Mouse (Mus musculus) forebrain, embryonic 10.5 days (tissue): ENCODE measurements around the gene 9230104L09Rik. TPM values are rescaled to one million over a fixed set of nuclear protein-coding genes. Genes with fewer than 3 reads are reported as not detected.

Experiments used
- DNase-seq: peaks from one replicate; pipeline ENCODE4 v3.0.0-alpha.2; 2017; ENCODE audit warnings: low spot score; ENCODE audit errors: extremely low spot score
- H3K27ac ChIP-seq: fragments of 300-500 bp; sonication (generic); 2 replicates; pipeline ENCODE4 v1.5.1; 2016; ENCODE audit warnings: mild to moderate bottlenecking
- H3K27me3 ChIP-seq: fragments of 300-500 bp; sonication (generic); 2 replicates; pipeline ENCODE4 v1.6.1; 2016; ENCODE audit warnings: mild to moderate bottlenecking; ENCODE audit not compliant: poor library complexity, severe bottlenecking
- H3K36me3 ChIP-seq: fragments of 300-500 bp; sonication (generic); replicated peaks from 2 replicates; pipeline ENCODE4 v1.6.1; 2016; ENCODE audit warnings: mild to moderate bottlenecking, moderate library complexity
- H3K4me1 ChIP-seq: fragments of 300-500 bp; sonication (generic); 2 replicates; pipeline ENCODE4 v1.6.1; 2016
- H3K4me3 ChIP-seq: fragments of 300-500 bp; sonication (generic); 2 replicates; pipeline ENCODE4 v1.5.1; 2016; ENCODE audit warnings: mild to moderate bottlenecking, moderate library complexity
- H3K9me3 ChIP-seq: fragments of 300-500 bp; sonication (generic); 2 replicates; pipeline ENCODE4 v1.6.1; 2016; ENCODE audit warnings: mild to moderate bottlenecking, moderate library complexity
- WGBS: fragments of 180-500 bp; shearing (Covaris S2); methylation state at CpG from one replicate; pipeline ENCODE4 v1.1.7; 2016; 5-methylcytosine and 5-hydroxymethylcytosine counted together
- polyA plus RNA-seq: library from polyadenylated mRNA; unstranded; fragments of >200 nt; fragmentation: Nextera tagmentation; extraction: Ambion mirVana; gene quantifications from 2 replicates; pipeline ENCODE4 v1.2.1, GENCODE M21; 2016

9230104L09Rik gene
- polyA plus RNA-seq, 1 experiment from 2014 or later, result not detected

GRCm38 (mm10) chr2:148838075-148838777 is 26.6 kb downstream of the 9230104L09Rik start:
- no peaks in the 10 kb centered on the region for H3K36me3 ChIP-seq
- no peak overlapping the region for H3K4me3 ChIP-seq
- DNase-seq, result no peak
- 88% methylated on average over 5 of the region's 5 CpGs for WGBS
- no peaks in the 10 kb centered on the region for H3K27me3 ChIP-seq
- H3K9me3 ChIP-seq, result no peaks in the 10 kb centered on the region
- no peak overlapping the region for H3K27ac ChIP-seq
- no peaks in the 10 kb centered on the region for H3K4me1 ChIP-seq

- Histone ChIP-seq H3K36me3 (no peaks in the 10 kb centered on the region), H3K27ac (no peak within 1 kb of the TSS), H3K4me3 (no peak within 1 kb of the TSS), H3K9me3 (no peaks in the 10 kb centered on the region), H3K27me3 (no peaks in the 10 kb centered on the region), H3K4me1 (no peaks in the 10 kb centered on the region)
- 83% methylated on average over 4 of the region's 4 CpGs for WGBS
- DNase-seq, result no peak
Observed at GRCm38 (mm10) chr2:148834912-148835311, 29.9 kb downstream of the 9230104L09Rik start, which contains the start of gene Cst9. Gene Cst9, plus strand, starts transcription at chr2:148835147.

GRCm38 (mm10) chr2:148825986-148826385 is 38.9 kb downstream of the 9230104L09Rik start:
- no peaks in the 10 kb centered on the region for H3K9me3 ChIP-seq

GRCm38 (mm10) chr2:148819909-148820308 is 44.9 kb downstream of the 9230104L09Rik start, which contains the start of gene Cst13:
Gene Cst13, plus strand, starts transcription at chr2:148820081.
- no peaks in the 10 kb centered on the region for H3K9me3 ChIP-seq
- no peaks in the 10 kb centered on the region for H3K4me1 ChIP-seq
- no peaks in the 10 kb centered on the region for H3K36me3 ChIP-seq
- H3K4me3 ChIP-seq, result no peak within 1 kb of the TSS
- no peaks in the 10 kb centered on the region for H3K27me3 ChIP-seq
- no peak within 1 kb of the TSS for H3K27ac ChIP-seq
- no peak for DNase-seq

More at GRCm38 (mm10) chr2:148825986-148826385, 38.9 kb downstream of the 9230104L09Rik start:
- DNase-seq, result no peak
- Histone ChIP-seq H3K27ac (no peak overlapping the region), H3K4me3 (no peak overlapping the region), H3K36me3 (no peaks in the 10 kb centered on the region), H3K27me3 (no peaks in the 10 kb centered on the region), H3K4me1 (no peaks in the 10 kb centered on the region)
- WGBS, result 82% methylated on average over 1 of the region's 1 CpGs

- no peak overlapping the region for H3K4me3 ChIP-seq
- H3K36me3 ChIP-seq, result no peaks in the 10 kb centered on the region
- no peaks in the 10 kb centered on the region for H3K9me3 ChIP-seq
- no peaks in the 10 kb centered on the region for H3K27me3 ChIP-seq
- DNase-seq, result no peak
- WGBS, result 86% methylated on average over 6 of the region's 6 CpGs
- no peaks in the 10 kb centered on the region for H3K4me1 ChIP-seq
- no peak overlapping the region for H3K27ac ChIP-seq
Observed at GRCm38 (mm10) chr2:148806696-148807095, 58.1 kb downstream of the 9230104L09Rik start.

- WGBS, result 81% methylated on average over 3 of the region's 3 CpGs
- no peaks in the 10 kb centered on the region for H3K36me3 ChIP-seq
Observed at GRCm38 (mm10) chr2:148801491-148801921, 63.3 kb downstream of the 9230104L09Rik start.

GRCm38 (mm10) chr2:148798485-148798884 is 66.4 kb downstream of the 9230104L09Rik start, which contains the start of gene Cst8:
Gene Cst8, plus strand, starts transcription at chr2:148798785.
- no peak for DNase-seq
- Histone ChIP-seq H3K27me3 (no peaks in the 10 kb centered on the region), H3K4me3 (no peak within 1 kb of the TSS), H3K9me3 (no peaks in the 10 kb centered on the region), H3K4me1 (no peaks in the 10 kb centered on the region), H3K27ac (no peak within 1 kb of the TSS), H3K36me3 (no peaks in the 10 kb centered on the region)
- 92% methylated on average over 1 of the region's 1 CpGs for WGBS

More at GRCm38 (mm10) chr2:148801491-148801921, 63.3 kb downstream of the 9230104L09Rik start:
- Histone ChIP-seq H3K4me3 (no peak overlapping the region), H3K9me3 (no peaks in the 10 kb centered on the region), H3K4me1 (no peaks in the 10 kb centered on the region), H3K27me3 (no peaks in the 10 kb centered on the region), H3K27ac (no peak overlapping the region)
- DNase-seq, result no peak

Other genes with a start within 250 kb of the 9230104L09Rik start
- 160 and 162 TPM in 2 replicates for gene Nxt1, start 192.4 kb downstream of the 9230104L09Rik start, polyA plus RNA-seq
- gene Gzf1, start 184.0 kb downstream of the 9230104L09Rik start, polyA plus RNA-seq, result 25.8 and 29.6 TPM in 2 replicates
- gene Napb, start 132.6 kb downstream of the 9230104L09Rik start, polyA plus RNA-seq, result 5.1 and 5.5 TPM in 2 replicates
- gene Cstl1, start 114.7 kb downstream of the 9230104L09Rik start, polyA plus RNA-seq, result not detected in 2 replicates
- not detected in 2 replicates for gene Cst11, start 93.5 kb downstream of the 9230104L09Rik start, polyA plus RNA-seq
- gene 8030411F24Rik, start 83.0 kb downstream of the 9230104L09Rik start, polyA plus RNA-seq, result not detected in 2 replicates
- gene Cst12, start 75.7 kb downstream of the 9230104L09Rik start, polyA plus RNA-seq, result not detected in 2 replicates
- not detected in 2 replicates for gene Cst8, start 66.3 kb downstream of the 9230104L09Rik start, polyA plus RNA-seq
- gene Cst13, start 45.0 kb downstream of the 9230104L09Rik start, polyA plus RNA-seq, result not detected in 2 replicates
- gene Cst9, start 29.9 kb downstream of the 9230104L09Rik start, polyA plus RNA-seq, result not detected in 2 replicates
- 287 and 297 TPM in 2 replicates for gene Cst3, start 10.7 kb upstream of the 9230104L09Rik start, polyA plus RNA-seq
- not detected in 2 replicates for gene Gm1330, start 138.2 kb upstream of the 9230104L09Rik start, polyA plus RNA-seq
- not detected in 2 replicates for gene Gm10750, start 152.2 kb upstream of the 9230104L09Rik start, polyA plus RNA-seq